Mouse (Mus musculus): ENCODE measurements around the gene Slc25a48.

The Slc25a48 gene

DNA sequence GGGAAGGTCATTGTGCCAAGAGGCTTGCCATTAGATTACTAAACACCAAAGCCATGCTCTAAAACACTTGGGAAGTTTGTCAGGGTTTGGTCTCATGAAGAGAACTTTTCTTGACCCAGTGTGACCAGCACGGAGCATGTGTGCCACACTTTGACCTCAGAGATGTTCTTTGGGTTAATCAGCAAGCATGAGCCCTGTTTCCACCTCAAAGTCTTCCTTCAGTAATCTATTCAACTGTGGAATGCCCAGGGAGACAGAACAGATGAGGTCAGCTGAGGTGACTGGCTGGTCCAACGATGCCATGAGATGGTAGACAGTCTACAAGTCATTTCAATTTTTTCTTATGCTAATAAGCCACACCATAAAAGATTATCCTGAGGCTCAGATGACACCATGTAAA is 71.6 kb downstream of the Slc25a48 start:
- no peak for DNase-seq (ENCODE audit: low spot score in 2 of 2)

DNA sequence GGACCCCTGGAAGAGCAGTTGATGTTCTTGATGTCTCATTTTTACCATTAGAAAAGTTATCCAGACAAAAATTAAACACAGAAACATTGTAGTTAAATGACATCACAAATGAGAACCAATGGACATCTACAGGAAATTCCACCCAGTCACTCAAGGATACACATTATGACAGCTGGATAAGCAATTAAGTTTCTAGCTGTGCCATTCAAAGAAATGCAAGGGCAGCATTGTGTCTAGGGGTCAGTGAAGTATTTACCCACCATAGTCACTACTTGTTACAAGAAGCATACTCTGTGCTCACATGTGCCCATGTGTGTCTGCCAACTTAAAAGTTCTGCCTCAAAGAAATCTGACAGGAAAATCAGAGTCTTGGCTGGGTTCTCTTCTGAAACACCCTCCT is 75.4 kb downstream of the Slc25a48 start:
- no peak for DNase-seq (ENCODE audit: low spot score in 2 of 2)

- no peak for DNase-seq (ENCODE audit: low spot score in 2 of 2)
Observed at GRCm38 (mm10) chr13:56516311-56516710, 78.2 kb downstream of the Slc25a48 start.

DNA sequence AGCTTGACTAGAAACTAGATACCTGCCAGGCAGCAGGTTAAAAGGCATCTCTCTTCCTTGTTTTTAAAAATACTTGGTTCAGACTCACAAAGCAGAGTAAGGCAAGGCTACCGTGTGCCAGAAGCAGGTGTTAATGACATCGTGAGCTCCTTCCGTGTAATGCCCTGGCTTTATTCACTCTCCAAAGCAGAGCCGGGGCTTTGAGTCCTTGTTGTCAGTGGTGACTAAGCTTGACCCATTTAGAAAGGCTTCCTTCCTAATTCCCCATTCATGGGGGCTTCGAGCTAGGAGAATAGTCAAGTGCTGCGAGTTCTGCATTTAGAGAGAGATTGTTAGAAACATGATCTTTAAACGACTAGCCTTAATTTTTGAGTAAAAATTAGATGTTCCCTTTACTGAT is 78.7 kb downstream of the Slc25a48 start:
- DNase-seq (ENCODE audit: low spot score in 2 of 2): no peak

DNA sequence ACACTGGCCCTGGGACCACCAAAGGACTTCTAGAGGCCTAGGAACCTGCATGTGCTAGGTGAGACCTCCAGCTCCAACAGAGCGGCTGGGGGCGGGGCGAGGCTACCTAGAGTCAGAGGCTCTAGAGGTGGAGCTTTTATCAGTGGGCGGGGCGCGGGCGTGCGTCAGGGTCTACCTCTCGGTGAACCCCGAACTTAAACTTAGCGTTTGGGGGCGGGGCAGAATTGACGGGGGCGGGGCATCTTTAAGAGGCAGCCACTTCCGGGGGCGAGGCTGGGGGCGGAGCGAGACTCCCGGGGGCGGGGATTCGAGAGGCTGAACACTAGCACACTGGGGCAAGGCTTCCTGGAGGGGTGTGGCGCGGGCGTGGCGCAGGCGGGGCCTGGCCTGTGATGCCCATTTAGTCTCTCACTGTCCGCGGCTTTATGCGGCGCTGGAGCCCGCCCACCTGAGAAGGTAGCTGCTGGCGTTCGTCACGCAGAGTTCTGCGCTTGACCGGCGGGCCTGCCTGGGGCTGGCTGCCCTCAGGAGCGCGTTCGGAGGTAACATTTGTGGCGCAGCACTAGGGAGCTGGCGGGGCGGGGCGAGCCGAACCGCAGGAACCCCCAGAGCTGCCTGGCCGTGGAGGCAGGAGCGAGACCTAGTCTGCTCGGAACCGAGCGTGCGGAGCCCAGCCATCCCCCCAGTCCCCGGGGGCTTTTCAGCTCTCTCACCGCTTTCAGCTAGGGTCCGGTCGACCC is 84.1 kb downstream of the Slc25a48 start, which contains the start of gene Fbxl21:
Gene Fbxl21 (plus strand): TSS at position 392 of the 740 bp plus-strand sequence.
- peak; percentile 87 to 95 for DNase-seq (ENCODE audit: low spot score in 2 of 2)

- DNase-seq (ENCODE audit: low spot score in 2 of 2): peak in 1 of 2 experiments; percentile 57
Observed at GRCm38 (mm10) chr13:56522821-56523167, 84.6 kb downstream of the Slc25a48 start.

All from urinary bladder, postnatal 4 days (tissue).